Mouse (Mus musculus) heart, adult 11 months (tissue): ENCODE data around the gene Itpkc.
A peak's percentile ranks its signal among the peaks of the same experiment; 100 is the strongest.

ENCODE experiments used
- DNase-seq: peaks from one replicate; pipeline ENCODE4 v3.0.0; 2022

The Itpkc gene

GRCm38 (mm10) chr7:27235726-27236125, 7.3 kb upstream of the Itpkc start:
- DNase-seq, result no peak

- no peak for DNase-seq
These were observed 4.8 kb upstream of the Itpkc start for GRCm38 (mm10) chr7:27233300-27233699.

- peak; percentile 100 for DNase-seq
These were observed 4.4 kb upstream of the Itpkc start, which contains the start of gene Coq8b for GRCm38 (mm10) chr7:27232781-27233281. Gene Coq8b (plus strand): TSS chr7:27233023.

- peak; percentile 98 for DNase-seq
These were observed 3.4 kb upstream of the Itpkc start for GRCm38 (mm10) chr7:27231693-27232331.

- DNase-seq, result no peak
These were observed 2.3 kb upstream of the Itpkc start for GRCm38 (mm10) chr7:27230781-27231180.

GRCm38 (mm10) chr7:27228865-27229264, 404 bp upstream of the Itpkc start:
- no peak for DNase-seq

- DNase-seq, result no peak
These were observed 785 bp downstream of the Itpkc start for GRCm38 (mm10) chr7:27227676-27228075.

GRCm38 (mm10) chr7:27227276-27227675, 1.2 kb downstream of the Itpkc start:
- DNase-seq, result no peak

- DNase-seq, result peak; percentile 97
These were observed 3.4 kb downstream of the Itpkc start for GRCm38 (mm10) chr7:27224877-27225575.

GRCm38 (mm10) chr7:27222538-27222937, 5.9 kb downstream of the Itpkc start:
- DNase-seq, result no peak

- no peak for DNase-seq
These were observed 6.5 kb downstream of the Itpkc start for GRCm38 (mm10) chr7:27221939-27222338.

GRCm38 (mm10) chr7:27219937-27220336, 8.5 kb downstream of the Itpkc start:
- DNase-seq, result no peak

GRCm38 (mm10) chr7:27218586-27218985, 9.9 kb downstream of the Itpkc start:
- no peak for DNase-seq

- DNase-seq, result no peak
These were observed 15.8 kb downstream of the Itpkc start for GRCm38 (mm10) chr7:27212626-27213025.

- peak; percentile 87 for DNase-seq
These were observed 24.6 kb downstream of the Itpkc start for GRCm38 (mm10) chr7:27203730-27204449.

- DNase-seq, result peak; percentile 90
These were observed 29.7 kb downstream of the Itpkc start for GRCm38 (mm10) chr7:27198779-27199178.

GRCm38 (mm10) chr7:27198355-27198754, 30.1 kb downstream of the Itpkc start:
- DNase-seq, result peak; percentile 88

- peak; percentile 86 for DNase-seq
These were observed 30.8 kb downstream of the Itpkc start for GRCm38 (mm10) chr7:27197634-27198033.

GRCm38 (mm10) chr7:27197136-27197535, 31.3 kb downstream of the Itpkc start:
- peak; percentile 94 for DNase-seq

GRCm38 (mm10) chr7:27195681-27196611, 32.5 kb downstream of the Itpkc start, which contains the start of the genes BC024978 and Snrpa:
Gene BC024978 (plus strand): TSS chr7:27195781.
Gene Snrpa (minus strand): TSS chr7:27196271.
- peak; percentile 100 for DNase-seq

- DNase-seq, result peak; percentile 84
These were observed 34.7 kb downstream of the Itpkc start for GRCm38 (mm10) chr7:27193731-27194130.

- DNase-seq, result peak; percentile 81
These were observed 36.0 kb downstream of the Itpkc start for GRCm38 (mm10) chr7:27192434-27192833.
